Mouse (Mus musculus) splenic B cell, adult 2 months (primary cell): ENCODE data around the gene Rnf168.
"Not testable (repeated sequence)": the region's sequence is repeated elsewhere in the genome, so short reads cannot be mapped to it uniquely, and the experiment has no call there.

ENCODE experiments used
- DNase-seq: peaks from one replicate; pipeline ENCODE4 v3.0.0-alpha.2; 2011; ENCODE audit warnings: low read depth, low spot score
- H3K27me3 ChIP-seq: 2 replicates; pipeline ENCODE4 v1.6.1; 2012; ENCODE audit warnings: mild to moderate bottlenecking, low read length, moderate library complexity, mixed read lengths; ENCODE audit not compliant: control insufficient read depth, poor library complexity, insufficient read depth, severe bottlenecking
- H3K36me3 ChIP-seq: 2 replicates; pipeline ENCODE4 v1.6.1; 2012; ENCODE audit warnings: mild to moderate bottlenecking, low read length, moderate library complexity, mixed read lengths; ENCODE audit not compliant: control insufficient read depth, poor library complexity, insufficient read depth, severe bottlenecking

Rnf168 gene

DNA sequence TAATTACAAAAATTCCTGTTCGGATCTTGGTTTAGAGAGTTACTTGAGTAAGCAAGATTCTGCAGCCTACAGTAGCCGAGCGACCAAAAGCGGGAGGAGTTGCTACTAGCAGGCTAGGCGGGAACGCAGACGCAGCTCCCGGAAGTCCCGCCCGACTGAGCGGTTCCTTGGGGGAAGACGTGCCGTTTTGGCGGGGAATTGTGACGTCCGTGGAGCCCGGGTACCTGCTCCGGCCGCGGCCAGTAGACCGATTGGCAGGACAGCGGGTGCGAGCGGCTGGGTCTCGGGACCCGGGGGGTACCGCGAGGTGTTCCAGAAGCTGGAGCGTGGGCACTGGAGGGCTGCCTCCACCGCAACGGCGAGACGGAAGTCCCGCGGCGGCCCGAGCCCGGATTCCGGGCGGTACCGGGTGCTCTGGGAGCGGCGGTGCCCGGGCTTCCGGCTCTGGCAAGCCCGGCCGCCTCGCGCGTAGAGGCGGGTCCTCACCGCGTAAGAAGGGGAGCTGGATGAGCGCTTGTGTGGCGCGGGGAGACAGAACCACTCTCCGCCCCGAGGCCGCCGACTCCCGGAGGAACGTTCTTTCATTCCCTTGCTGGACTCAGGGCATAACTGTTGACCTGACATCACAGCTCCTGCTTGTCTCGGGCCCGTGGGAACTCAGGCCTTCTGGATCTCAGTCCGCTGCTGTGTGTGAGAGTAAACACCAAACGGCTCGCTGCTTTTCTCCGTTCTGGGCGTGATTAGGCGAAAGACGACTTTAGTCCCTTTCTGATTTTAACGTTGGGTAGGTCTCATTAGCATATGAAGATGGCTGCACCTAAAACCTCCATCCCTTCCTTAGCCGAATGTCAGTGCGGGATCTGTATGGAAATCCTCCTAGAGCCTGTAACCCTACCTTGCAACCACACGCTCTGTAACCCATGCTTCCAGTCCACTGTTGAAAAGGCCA, at the start of gene Rnf168:
Rnf168 (plus strand) TSS at position 152 of the 949 bp plus-strand sequence.
- H3K36me3 ChIP-seq = peaks cover 3% of the 10 kb centered on the region
- peak; percentile 72 for DNase-seq
- no peaks in the 10 kb centered on the region for H3K27me3 ChIP-seq

DNA sequence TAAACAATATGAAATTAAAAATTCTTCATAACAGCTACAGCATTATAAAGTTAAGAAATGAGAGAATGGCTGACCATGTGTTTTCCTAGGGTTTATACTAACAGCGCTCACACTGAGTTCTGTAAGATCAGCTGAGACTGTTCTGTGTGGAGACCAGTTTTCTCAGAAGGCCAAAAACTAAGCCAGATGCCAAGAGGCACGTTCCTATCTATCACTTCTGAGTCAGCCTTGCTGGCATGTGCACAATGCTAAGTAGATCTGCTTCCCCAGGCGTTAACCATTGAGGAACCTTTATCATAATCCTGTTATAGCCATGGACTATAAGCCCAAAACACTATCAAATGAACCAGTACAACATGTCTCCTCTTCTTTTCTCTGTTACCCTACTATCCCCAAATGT, 45.2 kb upstream of the Rnf168 start:
- H3K36me3 ChIP-seq, H3K27me3 ChIP-seq, DNase-seq: not testable (repeated sequence)

DNA sequence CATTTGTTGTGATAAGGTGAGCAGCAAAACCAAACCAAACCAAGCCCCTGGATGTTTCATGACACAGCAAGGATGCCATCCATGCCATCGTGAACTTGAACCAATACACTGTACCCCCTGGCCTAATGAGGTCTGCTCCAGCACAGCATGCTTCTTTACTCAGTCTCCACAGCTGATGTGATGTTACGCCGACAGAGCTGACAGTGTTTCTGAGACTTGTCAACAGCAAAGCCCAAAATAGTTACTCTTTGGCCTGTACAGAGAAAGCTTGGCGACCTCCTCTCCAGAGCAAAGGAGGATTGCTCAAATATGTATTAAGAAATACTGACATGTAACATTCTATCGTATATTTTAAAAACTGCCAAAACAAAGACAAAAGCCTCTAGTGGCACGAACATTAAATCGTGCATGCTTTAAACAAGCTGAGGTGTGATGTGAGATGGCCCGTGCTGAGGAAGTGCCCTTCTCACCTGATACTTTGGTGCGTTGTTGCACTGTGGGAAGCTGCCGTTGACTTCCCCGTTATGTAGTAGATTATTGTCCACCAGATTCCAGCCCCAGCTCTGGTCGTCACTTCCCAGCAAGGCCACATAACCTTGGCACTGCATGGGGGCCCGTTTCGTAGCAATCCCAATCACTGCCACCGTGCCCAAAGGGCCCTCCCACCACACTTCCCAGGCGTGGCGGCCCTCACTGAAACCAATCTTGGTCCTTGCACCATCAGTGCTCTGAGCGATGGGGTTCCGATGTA, 39.2 kb upstream of the Rnf168 start:
- no peak for DNase-seq
- Histone ChIP-seq H3K27me3 (no peaks in the 10 kb centered on the region), H3K36me3 (no peaks in the 10 kb centered on the region)

DNA sequence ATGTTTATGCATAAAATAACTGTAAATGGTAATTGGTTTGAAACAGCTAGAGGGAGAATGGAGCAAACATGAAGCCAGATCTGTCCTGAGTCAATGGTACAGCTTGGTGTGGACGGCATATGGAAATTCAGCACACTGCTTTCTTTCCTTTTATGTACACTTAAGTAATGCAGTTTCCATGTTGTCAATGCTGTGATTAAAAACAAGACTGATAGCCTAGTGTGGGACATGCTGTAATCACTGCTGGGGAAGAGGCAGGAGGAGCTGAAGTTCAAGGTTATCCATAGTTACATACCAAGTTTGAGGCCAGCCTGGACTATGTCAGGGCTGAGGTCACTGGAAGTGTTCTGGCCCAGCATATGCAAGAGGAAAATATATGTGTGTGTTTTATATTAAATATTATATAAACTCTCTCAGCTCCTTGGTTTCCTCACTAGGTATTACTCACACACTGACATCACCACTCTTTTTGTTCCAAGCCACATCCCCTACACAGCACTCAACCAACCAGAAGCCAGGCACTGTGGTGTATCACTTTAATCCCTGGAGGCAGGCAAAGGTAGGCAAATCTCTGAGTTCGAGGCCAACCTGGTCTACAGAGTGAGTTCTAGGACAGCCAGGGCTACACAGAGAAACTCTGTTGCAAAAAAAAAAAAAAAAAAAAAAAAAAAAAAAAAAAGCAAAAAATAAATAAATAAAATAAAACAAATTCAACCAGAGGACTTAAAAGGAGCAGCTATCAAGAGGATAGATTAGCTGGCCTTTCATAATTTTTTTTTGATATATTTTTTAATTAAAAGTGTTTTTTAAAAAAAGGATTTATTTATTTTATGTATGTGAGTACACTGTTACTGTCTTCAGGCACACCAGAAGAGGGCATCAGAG, 37.6 kb upstream of the Rnf168 start:
- DNase-seq = no peak
- no peaks in the 10 kb centered on the region for H3K27me3 ChIP-seq
- no peaks in the 10 kb centered on the region for H3K36me3 ChIP-seq

DNA sequence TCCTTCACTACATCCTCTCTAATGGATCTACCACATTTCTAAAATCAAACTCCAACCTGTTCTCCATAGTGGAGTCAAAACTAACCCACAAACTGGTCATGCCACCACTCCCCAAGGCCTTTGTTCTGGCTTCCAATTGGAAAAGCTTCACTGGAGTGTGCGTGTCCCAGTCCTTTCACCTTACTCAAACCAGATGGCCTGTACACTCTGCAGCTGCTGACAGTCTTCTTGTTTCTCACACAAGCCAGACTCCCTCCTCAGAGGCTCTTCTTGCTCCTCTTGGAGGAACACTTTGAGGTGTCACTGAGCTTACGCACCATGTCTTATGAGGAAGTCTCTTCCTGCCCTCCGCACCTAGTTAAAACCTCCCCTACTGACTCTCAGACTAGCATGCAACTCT, 33.4 kb upstream of the Rnf168 start:
- Histone ChIP-seq H3K36me3 (no peaks in the 10 kb centered on the region), H3K27me3 (no peaks in the 10 kb centered on the region)
- no peak for DNase-seq

DNA sequence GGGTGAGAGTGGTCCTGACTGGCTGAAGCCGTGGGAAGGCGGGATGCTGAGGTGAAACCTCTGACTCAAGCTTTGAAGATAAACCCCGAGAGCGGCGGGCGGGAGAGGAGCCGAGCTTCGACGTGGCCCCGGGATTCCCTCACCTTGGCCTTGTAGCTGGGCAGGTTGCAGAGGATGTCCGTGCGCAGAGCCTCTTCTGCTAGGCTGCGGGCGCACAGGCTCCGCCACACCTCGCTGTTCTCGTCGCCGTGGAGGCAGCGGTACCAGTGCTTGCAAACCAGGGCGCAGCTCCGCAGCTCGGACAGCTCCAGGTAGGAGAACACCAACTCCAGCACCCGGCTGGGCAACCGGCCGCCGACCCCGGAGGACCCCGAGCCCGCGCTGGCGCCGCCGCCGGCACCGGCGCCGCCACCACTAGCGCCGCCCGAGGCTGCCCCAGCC, 30.9 kb upstream of the Rnf168 start:
- H3K36me3 ChIP-seq = no peaks in the 10 kb centered on the region
- DNase-seq = peak; percentile 56
- H3K27me3 ChIP-seq = no peaks in the 10 kb centered on the region

DNA sequence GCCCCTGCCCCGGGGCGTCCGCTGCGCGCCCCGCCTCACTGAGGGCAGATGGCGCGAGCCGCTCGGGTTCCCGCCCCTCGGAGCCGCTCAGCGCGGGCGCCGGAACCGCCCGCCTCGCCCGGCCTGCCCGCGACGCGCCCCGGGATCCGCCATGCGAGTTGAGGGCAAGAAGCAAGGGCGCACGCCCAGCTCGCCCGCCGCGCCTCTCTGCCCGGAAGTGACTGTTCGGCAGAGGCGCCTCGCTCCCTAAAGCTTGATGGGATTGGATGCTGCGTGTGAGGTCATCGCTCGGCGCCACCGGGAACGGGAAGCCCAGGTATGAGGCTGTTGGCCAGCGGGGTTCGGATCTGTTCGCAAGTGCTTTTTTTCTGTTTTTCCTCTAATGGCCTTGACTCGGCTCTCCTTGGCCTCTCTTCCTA, 30.3 kb upstream of the Rnf168 start, which contains the start of the genes Fbxo45 and Wdr53:
Fbxo45 (minus strand) TSS at position 207 of the 419 bp plus-strand sequence.
Wdr53 (plus strand) TSS at position 276 of the 419 bp plus-strand sequence.
- H3K27me3 ChIP-seq = no peaks in the 10 kb centered on the region
- DNase-seq = peak; percentile 95
- no peaks in the 10 kb centered on the region for H3K36me3 ChIP-seq

DNA sequence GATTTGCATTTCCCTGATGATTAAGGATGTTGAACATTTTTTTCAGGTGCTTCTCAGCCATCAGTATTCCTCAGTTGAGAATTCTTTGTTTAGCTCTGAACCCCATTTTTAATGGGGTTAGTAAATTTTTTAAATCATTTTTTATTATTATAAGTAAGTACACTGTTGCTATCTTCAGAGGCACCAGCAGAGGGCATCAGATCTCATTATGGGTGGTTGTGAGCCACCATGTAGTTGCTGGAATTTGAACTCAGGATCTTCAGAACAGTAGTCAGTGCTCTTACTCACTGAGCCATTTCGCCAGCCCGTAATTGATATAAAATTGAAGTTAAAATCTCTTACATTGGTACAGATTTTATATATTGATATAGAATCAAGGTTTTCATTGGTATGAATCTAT, 13.0 kb upstream of the Rnf168 start:
- H3K36me3 ChIP-seq, H3K27me3 ChIP-seq: not testable (repeated sequence)
- peak; percentile 74 for DNase-seq

DNA sequence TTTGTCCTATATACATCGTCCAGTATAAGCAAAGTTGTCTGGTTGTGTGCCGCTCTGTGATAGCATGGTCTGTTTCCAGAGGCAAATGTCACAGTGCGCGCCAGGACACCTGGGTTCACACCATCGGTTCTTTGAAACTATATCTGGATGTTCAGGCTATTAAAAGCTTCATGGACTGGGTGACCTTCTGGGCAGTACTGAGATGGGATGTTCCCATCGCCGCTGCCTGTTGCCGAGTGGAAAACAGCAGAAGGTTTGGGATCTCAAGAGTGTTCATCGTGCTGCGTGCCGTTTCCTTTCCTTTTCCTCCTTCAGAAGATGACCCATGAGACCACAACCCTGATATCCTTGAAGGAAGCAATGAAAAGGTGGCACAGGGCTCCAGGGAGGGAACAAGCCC, 6.0 kb upstream of the Rnf168 start, which contains the start of gene Smco1:
Smco1 (plus strand) TSS at position 178 of the 400 bp plus-strand sequence.
- no peak for DNase-seq
- Histone ChIP-seq H3K36me3 (no peaks in the 10 kb centered on the region), H3K27me3 (no peaks in the 10 kb centered on the region)

DNA sequence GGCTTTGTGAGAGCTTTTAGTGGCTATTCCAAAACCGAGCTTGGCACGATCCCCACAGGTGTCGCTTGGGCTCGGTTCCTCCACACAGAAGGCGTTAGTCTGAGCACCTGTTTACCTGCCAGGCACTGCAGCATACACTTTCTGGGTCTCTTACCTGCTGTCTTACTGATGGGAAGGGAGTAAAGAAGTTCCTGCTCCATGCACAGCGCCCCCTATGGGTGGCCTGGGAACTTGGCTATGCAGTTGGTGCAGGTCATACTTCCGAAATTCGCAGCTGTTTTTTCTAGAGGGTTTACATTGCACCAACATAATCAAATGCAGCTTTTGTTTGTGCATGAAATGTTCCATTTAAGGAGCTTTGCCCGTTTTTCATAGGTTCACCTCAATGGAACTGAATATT, 3.9 kb upstream of the Rnf168 start:
- no peaks in the 10 kb centered on the region for H3K36me3 ChIP-seq
- H3K27me3 ChIP-seq = no peaks in the 10 kb centered on the region
- peak; percentile 51 for DNase-seq

DNA sequence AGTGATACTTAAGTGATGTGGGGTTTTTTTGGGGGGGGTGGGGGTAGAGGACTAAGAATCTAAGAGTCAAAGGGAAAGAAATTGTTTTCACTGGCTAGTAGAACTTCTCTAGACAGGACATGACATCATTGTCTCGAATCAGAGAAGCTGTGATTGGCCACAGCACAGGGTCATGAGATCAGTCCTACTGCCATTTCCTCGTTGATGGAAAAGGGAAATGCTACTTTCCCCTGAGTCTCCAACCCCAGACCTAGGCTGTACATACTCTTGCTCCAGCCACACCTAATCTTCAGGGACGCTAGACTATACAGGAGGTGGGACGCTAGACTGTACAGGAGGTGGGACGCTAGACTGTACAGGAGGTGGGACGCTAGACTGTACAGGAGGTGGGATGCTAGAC, 2.2 kb upstream of the Rnf168 start:
- H3K27me3 ChIP-seq = no peaks in the 10 kb centered on the region
- DNase-seq = peak; percentile 58
- peaks cover under 1% of the 10 kb centered on the region; the same call in 1 of the 2 replicates for H3K36me3 ChIP-seq

DNA sequence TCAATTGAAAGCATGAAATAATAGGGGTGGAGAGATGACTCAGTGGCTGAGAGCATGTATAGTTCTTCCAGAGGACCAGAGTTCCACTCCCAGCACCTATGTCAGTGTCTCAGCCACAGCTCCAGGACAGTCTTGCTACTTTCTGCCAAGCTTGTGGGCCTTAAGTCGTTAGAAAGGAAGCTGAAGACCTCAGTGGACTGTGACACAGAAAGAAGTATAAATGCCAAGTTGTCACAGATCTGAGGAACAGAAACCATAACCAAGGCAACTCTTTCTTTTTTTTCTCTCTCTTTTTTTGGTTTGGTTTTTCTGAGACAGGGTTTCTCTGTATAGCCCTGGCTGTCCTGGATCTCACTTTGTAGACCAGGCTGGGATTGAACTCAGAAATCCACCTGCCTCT, 1.4 kb upstream of the Rnf168 start:
- peak; percentile 58 for DNase-seq
- Histone ChIP-seq H3K27me3 (no peaks in the 10 kb centered on the region), H3K36me3 (peaks cover 3% of the 10 kb centered on the region)

DNA sequence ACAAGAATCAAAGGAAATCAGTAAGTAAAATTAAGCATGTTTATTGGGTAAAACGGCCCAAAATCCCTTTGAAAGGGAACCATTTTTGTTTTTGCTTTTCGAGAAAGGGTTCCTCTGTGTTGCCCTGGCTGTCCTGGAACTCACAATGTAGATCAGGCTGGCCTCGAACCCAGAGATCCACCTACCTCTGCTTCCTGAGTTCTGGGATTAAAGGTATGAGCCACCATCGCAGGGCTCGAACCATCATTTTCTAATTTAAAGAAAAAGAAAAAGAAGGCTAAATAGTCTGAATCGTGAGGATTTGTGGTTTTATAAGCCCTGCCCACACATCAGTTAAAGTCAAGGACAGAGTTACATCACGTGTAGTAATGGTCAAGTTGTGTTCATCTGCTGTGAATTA, 1.1 kb downstream of the Rnf168 start:
- no peaks in the 10 kb centered on the region for H3K27me3 ChIP-seq
- peaks cover 3% of the 10 kb centered on the region for H3K36me3 ChIP-seq
- DNase-seq = peak; percentile 8

DNA sequence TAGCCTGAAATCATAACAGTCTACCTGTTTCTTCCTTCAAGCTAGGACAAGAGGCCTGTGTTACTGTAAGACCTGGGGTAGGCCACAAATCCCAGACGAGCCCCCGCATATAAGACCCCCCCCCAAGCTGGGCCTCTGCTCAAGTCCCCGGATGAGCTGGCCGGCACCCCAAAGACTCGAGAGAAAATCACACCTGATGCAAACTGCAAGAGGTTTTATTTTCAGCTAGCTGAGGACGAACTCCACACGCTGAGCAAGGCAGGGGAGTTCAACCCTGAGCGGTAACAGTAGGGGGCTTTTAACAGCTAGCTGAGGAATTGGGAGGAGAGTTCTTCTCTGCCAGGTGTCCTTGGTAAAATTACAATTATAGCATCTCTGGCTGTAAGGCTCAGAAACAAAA, 3.0 kb downstream of the Rnf168 start:
- H3K27me3 ChIP-seq = no peaks in the 10 kb centered on the region
- no peak for DNase-seq
- H3K36me3 ChIP-seq = peaks cover 7% of the 10 kb centered on the region
